Mouse (Mus musculus): ENCODE results near the gene Bace2. TPM values are rescaled to one million over a fixed set of nuclear protein-coding genes. Genes with fewer than 3 reads are reported as not detected.
A peak's percentile ranks its signal among the peaks of the same experiment; 100 is the strongest.

Bace2 gene
- polyA plus RNA-seq, 1 experiment from 2014 or later = 3.6 TPM

DNA sequence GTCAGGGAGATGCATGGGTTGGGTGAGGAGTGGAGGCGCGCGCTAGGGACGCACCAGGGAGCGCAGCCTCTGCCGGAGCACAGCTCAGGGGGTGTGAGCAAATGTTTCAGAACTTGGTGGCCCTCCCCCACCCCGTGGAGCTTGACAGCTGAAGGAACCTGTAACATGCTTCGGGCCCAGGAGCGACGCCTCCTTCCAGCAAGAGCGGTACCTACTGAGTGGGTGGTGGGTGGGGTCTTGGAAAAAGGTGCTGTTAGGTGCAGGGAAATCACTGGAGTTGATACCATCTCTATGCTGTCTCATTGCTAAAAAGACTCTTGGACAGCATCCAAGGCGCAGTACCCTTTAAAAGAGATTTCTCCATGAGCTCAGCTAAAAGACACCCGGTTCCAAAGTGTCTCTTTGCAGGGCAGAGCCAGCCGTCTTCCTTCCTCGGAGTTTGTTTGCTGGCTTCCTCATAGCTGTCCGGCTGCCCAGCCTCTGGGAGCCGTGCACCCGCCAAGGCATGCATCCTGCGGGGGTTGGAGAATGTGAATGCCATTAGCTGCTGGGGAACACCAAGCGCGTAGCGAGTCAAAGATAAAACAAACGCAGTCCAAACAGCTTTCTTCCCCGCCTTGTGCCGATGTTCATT lies 763 bp downstream of the Bace2 start:
- H3K36me3 ChIP-seq = no peaks in the 10 kb centered on the region
- H3K9me3 ChIP-seq (replicated peaks) = no peaks in the 10 kb centered on the region
- ATAC-seq (ENCODE audit: low read depth) = no peak
- H3K4me1 ChIP-seq (replicated peaks) = 0 out of 2 replicates have a peak, but pooled peaks cover 3% of the 10 kb centered on the region
- 2% methylated on average over 25 of the region's 25 CpGs for WGBS (ENCODE audit: insufficient replicate concordance)
- no peak overlapping the region for H3K27ac ChIP-seq
- H3K4me3 ChIP-seq (replicated peaks) = peak overlapping the region; percentile 50
- H3K4me2 ChIP-seq = peak overlapping the region; percentile 70
- no peak for DNase-seq
- H3K27me3 ChIP-seq = peaks cover 44% of the 10 kb centered on the region
- H3K9ac ChIP-seq = no peak overlapping the region

DNA sequence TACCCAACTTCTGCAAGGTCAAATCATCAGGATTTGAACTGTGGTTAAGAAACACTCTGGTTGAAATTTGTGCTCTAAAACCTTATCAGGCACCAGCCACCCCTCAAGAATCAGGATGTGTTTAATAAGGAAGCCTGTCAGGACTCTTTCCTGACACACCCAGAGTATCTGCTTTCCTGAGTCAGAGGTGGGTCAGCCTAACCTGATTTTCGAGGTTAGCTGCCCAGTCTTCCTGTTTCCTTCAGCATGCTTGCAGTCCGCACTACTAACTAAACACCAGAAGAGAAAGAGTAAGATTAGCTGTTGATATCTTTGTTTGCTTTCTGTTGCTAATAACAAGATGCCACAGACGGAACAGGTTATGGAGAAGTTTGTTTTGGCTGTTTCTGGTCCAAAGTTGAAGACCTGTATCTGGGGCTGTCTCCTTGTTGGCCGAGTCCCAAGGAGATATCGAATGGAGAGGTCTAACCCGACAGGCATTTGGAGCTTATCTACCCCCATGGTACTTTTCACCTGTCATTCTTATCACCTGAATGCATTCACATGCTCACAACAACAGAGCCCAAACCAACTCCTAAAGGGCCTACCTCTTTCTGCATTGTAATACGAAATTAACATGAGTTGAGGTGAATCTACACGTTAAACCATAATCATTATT lies 5.8 kb downstream of the Bace2 start:
- H3K36me3 ChIP-seq = no peaks in the 10 kb centered on the region
- H3K27ac ChIP-seq = no peak overlapping the region
- no peaks in the 10 kb centered on the region for H3K9me3 ChIP-seq (replicated peaks)
- H3K27me3 ChIP-seq = peaks cover 23% of the 10 kb centered on the region
- H3K4me2 ChIP-seq = no peak overlapping the region
- no peaks in the 10 kb centered on the region for H3K4me1 ChIP-seq (replicated peaks)
- ATAC-seq (ENCODE audit: low read depth) = no peak
- WGBS (ENCODE audit: insufficient replicate concordance) = 30% methylated on average over 8 of the region's 8 CpGs
- no peak overlapping the region for H3K9ac ChIP-seq
- DNase-seq = no peak
- no peak overlapping the region for H3K4me3 ChIP-seq (replicated peaks)

GRCm38 (mm10) chr16:97366141-97366540 lies 9.6 kb downstream of the Bace2 start:
- no peaks in the 10 kb centered on the region for H3K36me3 ChIP-seq
- H3K9me3 ChIP-seq (replicated peaks) = no peaks in the 10 kb centered on the region
- no peaks in the 10 kb centered on the region for H3K4me1 ChIP-seq (replicated peaks)
- DNase-seq (no peak), ATAC-seq (ENCODE audit: low read depth) (no peak)
- no peak overlapping the region for H3K27ac ChIP-seq
- 26% methylated on average over 2 of the region's 2 CpGs for WGBS (ENCODE audit: insufficient replicate concordance)
- no peaks in the 10 kb centered on the region for H3K27me3 ChIP-seq
- no peak overlapping the region for H3K9ac ChIP-seq
- no peak overlapping the region for H3K4me2 ChIP-seq
- no peak overlapping the region for H3K4me3 ChIP-seq (replicated peaks)

GRCm38 (mm10) chr16:97370258-97370657 lies 13.7 kb downstream of the Bace2 start:
- Histone ChIP-seq H3K4me1 (replicated peaks) (no peaks in the 10 kb centered on the region), H3K9ac (no peak overlapping the region), H3K27ac (no peak overlapping the region), H3K36me3 (no peaks in the 10 kb centered on the region), H3K27me3 (no peaks in the 10 kb centered on the region), H3K9me3 (replicated peaks) (no peaks in the 10 kb centered on the region), H3K4me2 (no peak overlapping the region), H3K4me3 (replicated peaks) (no peak overlapping the region)
- ATAC-seq (ENCODE audit: low read depth) (no peak), DNase-seq (no peak)
- WGBS (ENCODE audit: insufficient replicate concordance) = 68% methylated on average over 4 of the region's 4 CpGs

- no peaks in the 10 kb centered on the region for H3K9me3 ChIP-seq (replicated peaks)
- WGBS (ENCODE audit: insufficient replicate concordance) = 44% methylated on average over 2 of the region's 2 CpGs
- H3K9ac ChIP-seq = no peak overlapping the region
- no peaks in the 10 kb centered on the region for H3K27me3 ChIP-seq
- no peaks in the 10 kb centered on the region for H3K4me1 ChIP-seq (replicated peaks)
- H3K27ac ChIP-seq = no peak overlapping the region
- no peak overlapping the region for H3K4me2 ChIP-seq
- DNase-seq (no peak), ATAC-seq (ENCODE audit: low read depth) (no peak)
- H3K4me3 ChIP-seq (replicated peaks) = no peak overlapping the region
- H3K36me3 ChIP-seq = no peaks in the 10 kb centered on the region
These were observed 31.4 kb downstream of the Bace2 start for GRCm38 (mm10) chr16:97387955-97388354.

DNA sequence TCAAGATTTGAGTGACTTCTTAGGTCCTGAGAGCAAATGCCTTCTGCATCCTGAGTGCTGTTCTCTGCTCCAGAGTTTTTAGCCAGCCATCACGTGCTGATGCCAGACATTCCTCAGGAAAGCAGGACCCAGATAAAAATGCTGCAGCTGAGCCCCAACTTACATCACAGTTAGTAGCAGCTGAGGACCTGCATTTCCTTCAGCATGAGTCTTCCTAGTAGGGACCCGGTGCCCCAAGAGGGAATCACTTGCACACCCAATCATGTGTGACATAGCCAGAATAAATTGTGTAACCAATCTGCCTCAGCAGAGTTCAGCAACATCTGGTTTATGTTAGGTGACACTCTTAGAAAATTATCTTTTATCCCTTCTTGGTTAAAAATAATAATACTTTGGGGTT lies 34.7 kb downstream of the Bace2 start:
- WGBS (ENCODE audit: insufficient replicate concordance) = 32% methylated on average over 2 of the region's 2 CpGs
- no peaks in the 10 kb centered on the region for H3K27me3 ChIP-seq
- no peaks in the 10 kb centered on the region for H3K4me1 ChIP-seq (replicated peaks)
- no peaks in the 10 kb centered on the region for H3K9me3 ChIP-seq (replicated peaks)
- no peak overlapping the region for H3K4me3 ChIP-seq (replicated peaks)
- H3K27ac ChIP-seq = no peak overlapping the region; the same call in 1 of the 2 replicates
- H3K36me3 ChIP-seq = no peaks in the 10 kb centered on the region
- no peak for DNase-seq
- no peak overlapping the region for H3K4me2 ChIP-seq
- ATAC-seq (ENCODE audit: low read depth) = no peak
- no peak overlapping the region for H3K9ac ChIP-seq

DNA sequence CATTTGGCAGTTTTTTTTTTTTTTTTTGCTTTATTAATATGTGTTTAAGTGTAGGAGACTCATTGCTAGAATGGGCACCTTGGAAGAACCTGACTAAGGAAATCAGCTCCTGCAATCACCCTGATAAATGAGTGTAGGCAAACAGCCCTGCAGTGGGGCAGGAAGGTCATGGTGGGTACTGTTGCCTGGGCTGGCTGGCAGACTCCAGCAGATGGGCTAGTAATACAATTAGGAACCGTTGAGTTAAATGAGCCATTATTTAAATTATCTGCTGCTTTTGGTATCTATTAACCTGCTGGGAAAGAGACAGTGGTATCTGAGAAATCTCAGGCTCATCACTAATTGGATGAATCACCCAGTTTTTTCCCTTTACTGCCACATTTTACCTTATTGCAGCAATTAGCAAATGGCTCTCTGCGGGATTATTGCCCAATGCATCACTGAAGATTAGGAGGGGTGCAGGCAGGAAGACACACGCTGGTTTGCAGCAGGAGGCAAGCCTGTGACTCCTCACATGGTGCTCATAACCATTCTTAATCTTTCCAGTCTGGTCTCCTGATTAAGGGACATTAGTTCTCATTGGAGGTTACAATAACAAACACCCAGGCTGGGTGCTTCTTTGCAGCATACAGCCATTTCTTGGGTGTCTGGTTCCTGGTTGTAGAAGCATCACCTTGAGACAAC lies 35.3 kb downstream of the Bace2 start:
- no peak overlapping the region for H3K9ac ChIP-seq
- H3K4me3 ChIP-seq (replicated peaks) = no peak overlapping the region
- 31% methylated on average over 3 of the region's 3 CpGs for WGBS (ENCODE audit: insufficient replicate concordance)
- ATAC-seq (ENCODE audit: low read depth) = no peak
- no peaks in the 10 kb centered on the region for H3K4me1 ChIP-seq (replicated peaks)
- no peaks in the 10 kb centered on the region for H3K27me3 ChIP-seq
- DNase-seq = no peak
- H3K4me2 ChIP-seq = no peak overlapping the region
- no peaks in the 10 kb centered on the region for H3K9me3 ChIP-seq (replicated peaks)
- no peak overlapping the region for H3K27ac ChIP-seq
- no peaks in the 10 kb centered on the region for H3K36me3 ChIP-seq

DNA sequence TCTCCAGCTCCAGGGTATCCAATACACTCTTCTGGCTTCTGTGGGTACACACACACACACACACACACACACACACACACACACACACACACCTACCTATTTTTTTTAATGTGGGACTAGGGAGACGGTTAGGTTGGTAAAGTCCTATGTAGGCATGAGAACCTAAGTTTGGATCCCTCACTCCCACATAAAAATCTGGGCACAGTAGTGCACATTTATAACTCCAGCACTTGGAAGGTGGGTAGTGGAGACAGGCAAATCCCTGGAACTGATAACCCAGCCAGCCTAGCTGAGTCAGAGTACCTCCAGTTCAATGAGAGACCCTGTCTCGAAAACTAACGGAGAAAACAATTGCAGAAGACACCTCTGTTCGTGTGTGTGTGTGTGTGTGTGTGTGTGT lies 39.9 kb downstream of the Bace2 start:
- Histone ChIP-seq H3K4me3 (replicated peaks) (no peak overlapping the region), H3K27me3 (no peaks in the 10 kb centered on the region)

DNA sequence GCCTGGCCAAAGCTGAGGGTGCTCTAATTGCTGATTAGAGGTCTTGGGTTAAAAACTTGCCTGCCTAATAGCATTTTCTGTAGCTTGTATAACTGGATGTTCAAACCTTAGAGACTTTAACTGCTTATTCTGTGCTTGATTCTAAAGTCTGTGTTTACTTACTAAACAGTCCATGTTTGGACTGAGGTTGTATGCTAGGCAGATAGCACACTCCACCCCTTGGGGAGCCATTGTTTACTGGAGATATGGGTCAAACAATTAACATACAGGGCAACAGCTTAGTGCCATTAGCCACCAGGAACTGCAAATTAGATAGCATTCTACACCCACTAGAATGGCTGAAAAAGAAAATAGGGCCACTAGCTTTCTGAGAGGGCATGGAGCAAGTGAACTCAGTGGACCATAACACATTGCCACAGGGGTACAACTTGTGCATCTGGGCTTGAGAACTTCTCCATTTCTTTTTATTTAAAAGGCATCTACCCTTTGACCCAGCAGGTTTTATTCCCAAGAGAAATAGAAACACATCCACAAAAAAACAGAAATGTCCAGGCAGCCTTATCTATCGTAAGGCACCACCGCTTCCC lies 41.5 kb downstream of the Bace2 start:
- Histone ChIP-seq H3K27me3 (no peaks in the 10 kb centered on the region), H3K9ac (no peak overlapping the region), H3K9me3 (replicated peaks) (no peaks in the 10 kb centered on the region), H3K4me1 (replicated peaks) (no peaks in the 10 kb centered on the region), H3K4me3 (replicated peaks) (no peak overlapping the region), H3K36me3 (no peaks in the 10 kb centered on the region), H3K4me2 (no peak overlapping the region), H3K27ac (no peak overlapping the region)
- WGBS (ENCODE audit: insufficient replicate concordance) = 61% methylated on average over 2 of the region's 2 CpGs
- no peak for DNase-seq
- no peak for ATAC-seq (ENCODE audit: low read depth)

More for the DNA sequence above, 39.9 kb downstream of the Bace2 start:
- H3K9ac ChIP-seq = no peak overlapping the region
- ATAC-seq (ENCODE audit: low read depth) (no peak), DNase-seq (no peak)
- no peak overlapping the region for H3K4me2 ChIP-seq
- no peaks in the 10 kb centered on the region for H3K36me3 ChIP-seq
- no peaks in the 10 kb centered on the region for H3K9me3 ChIP-seq (replicated peaks)
- 55% methylated on average over 4 of the region's 4 CpGs for WGBS (ENCODE audit: insufficient replicate concordance)
- no peak overlapping the region for H3K27ac ChIP-seq
- H3K4me1 ChIP-seq (replicated peaks) = no peaks in the 10 kb centered on the region

- DNase-seq = no peak
- H3K4me1 ChIP-seq (replicated peaks) = no peaks in the 10 kb centered on the region
- H3K4me3 ChIP-seq (replicated peaks) = no peak overlapping the region
- H3K27me3 ChIP-seq = no peaks in the 10 kb centered on the region
- H3K27ac ChIP-seq = no peak overlapping the region
- ATAC-seq (ENCODE audit: low read depth) = no peak
- H3K9me3 ChIP-seq (replicated peaks) = no peaks in the 10 kb centered on the region
- no peak overlapping the region for H3K9ac ChIP-seq
- H3K4me2 ChIP-seq = no peak overlapping the region
- H3K36me3 ChIP-seq = no peaks in the 10 kb centered on the region
- WGBS (ENCODE audit: insufficient replicate concordance) = 76% methylated on average over 4 of the region's 4 CpGs
These were observed 43.4 kb downstream of the Bace2 start for GRCm38 (mm10) chr16:97399991-97400390.

DNA sequence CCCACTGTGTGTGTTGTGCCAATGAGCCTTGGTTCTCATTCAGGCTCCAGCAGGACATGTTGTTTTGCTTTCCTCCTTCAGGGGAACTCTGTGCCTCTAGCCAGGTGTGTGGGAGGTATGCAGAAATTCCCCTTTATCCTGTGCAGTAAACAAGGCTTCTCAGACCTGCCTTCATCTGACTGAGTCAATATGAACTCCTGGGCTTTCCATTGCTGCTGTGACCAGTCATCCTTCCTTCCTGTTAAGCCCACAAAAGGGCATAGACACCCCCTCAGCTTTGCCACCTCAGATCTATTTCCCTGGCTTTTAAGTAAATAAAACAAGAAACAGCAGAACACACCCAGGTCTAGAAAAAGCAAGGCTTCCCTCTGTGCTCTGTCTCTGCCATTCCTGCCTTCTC lies 45.2 kb downstream of the Bace2 start:
- H3K4me2 ChIP-seq = no peak overlapping the region
- no peak for DNase-seq
- no peaks in the 10 kb centered on the region for H3K36me3 ChIP-seq
- H3K4me1 ChIP-seq (replicated peaks) = no peaks in the 10 kb centered on the region
- no peak overlapping the region for H3K9ac ChIP-seq
- H3K9me3 ChIP-seq (replicated peaks) = no peaks in the 10 kb centered on the region
- no peak for ATAC-seq (ENCODE audit: low read depth)
- H3K27me3 ChIP-seq = no peaks in the 10 kb centered on the region
- H3K27ac ChIP-seq = no peak overlapping the region
- no peak overlapping the region for H3K4me3 ChIP-seq (replicated peaks)
